Mouse (Mus musculus): ENCODE measurements at regions not wholly inside any gene's neighbourhood (a gene's known extent, or its start where the extent isn't known, plus 50 kb on each side); places are given as distances from the start of the nearest gene placed in this dataset.

GRCm38 (mm10) chr1:177569572-177569971, 127.4 kb downstream of the Zbtb18 start:
- TF ChIP-seq POLR2A (IDR thresholded peaks at IDR 0.05; ENCODE audit: borderline replicate concordance, extremely low read depth, insufficient read depth, insufficient read length, poor library complexity, severe bottlenecking) (no peak), CTCF (IDR thresholded peaks at IDR 0.05; ENCODE audit: borderline replicate concordance, extremely low read depth, insufficient read depth, insufficient read length) (no peak)
- DNase-seq (ENCODE audit: low read depth): no peak

GRCm38 (mm10) chr1:177573017-177573725, 131.0 kb downstream of the Zbtb18 start:
- peak; percentile 91 for DNase-seq (ENCODE audit: low read depth)
- TF ChIP-seq POLR2A (IDR thresholded peaks at IDR 0.05; ENCODE audit: borderline replicate concordance, extremely low read depth, insufficient read depth, insufficient read length, poor library complexity, severe bottlenecking) (no peak), CTCF (IDR thresholded peaks at IDR 0.05; ENCODE audit: borderline replicate concordance, extremely low read depth, insufficient read depth, insufficient read length) (no peak)

GRCm38 (mm10) chr1:177573781-177574180, 131.6 kb downstream of the Zbtb18 start:
- no peak for TF ChIP-seq CTCF (IDR thresholded peaks at IDR 0.05; ENCODE audit: borderline replicate concordance, extremely low read depth, insufficient read depth, insufficient read length)
- TF ChIP-seq POLR2A (IDR thresholded peaks at IDR 0.05; ENCODE audit: borderline replicate concordance, extremely low read depth, insufficient read depth, insufficient read length, poor library complexity, severe bottlenecking): no peak
- DNase-seq (ENCODE audit: low read depth): peak; percentile 27

- no peak for DNase-seq (ENCODE audit: low read depth)
- TF ChIP-seq POLR2A (IDR thresholded peaks at IDR 0.05; ENCODE audit: borderline replicate concordance, extremely low read depth, insufficient read depth, insufficient read length, poor library complexity, severe bottlenecking) (no peak), CTCF (IDR thresholded peaks at IDR 0.05; ENCODE audit: borderline replicate concordance, extremely low read depth, insufficient read depth, insufficient read length) (no peak)
Observed at GRCm38 (mm10) chr1:177574312-177574711, 132.2 kb downstream of the Zbtb18 start.

GRCm38 (mm10) chr1:177584302-177584886, 142.2 kb downstream of the Zbtb18 start:
- no peak for DNase-seq (ENCODE audit: low read depth)
- no peak for TF ChIP-seq CTCF (IDR thresholded peaks at IDR 0.05; ENCODE audit: borderline replicate concordance, extremely low read depth, insufficient read depth, insufficient read length)
- TF ChIP-seq POLR2A (IDR thresholded peaks at IDR 0.05; ENCODE audit: borderline replicate concordance, extremely low read depth, insufficient read depth, insufficient read length, poor library complexity, severe bottlenecking): no peak

GRCm38 (mm10) chr1:177585320-177585719, 143.2 kb downstream of the Zbtb18 start:
- TF ChIP-seq POLR2A (IDR thresholded peaks at IDR 0.05; ENCODE audit: borderline replicate concordance, extremely low read depth, insufficient read depth, insufficient read length, poor library complexity, severe bottlenecking) (no peak), CTCF (IDR thresholded peaks at IDR 0.05; ENCODE audit: borderline replicate concordance, extremely low read depth, insufficient read depth, insufficient read length) (no peak)
- DNase-seq (ENCODE audit: low read depth): no peak

GRCm38 (mm10) chr1:177589034-177589433, 140.6 kb upstream of the 1700016C15Rik start:
- no peak for DNase-seq (ENCODE audit: low read depth)

GRCm38 (mm10) chr1:177589656-177590055, 140.0 kb upstream of the 1700016C15Rik start:
- TF ChIP-seq POLR2A (IDR thresholded peaks at IDR 0.05; ENCODE audit: borderline replicate concordance, extremely low read depth, insufficient read depth, insufficient read length, poor library complexity, severe bottlenecking): no peak
- TF ChIP-seq CTCF (IDR thresholded peaks at IDR 0.05; ENCODE audit: borderline replicate concordance, extremely low read depth, insufficient read depth, insufficient read length): no peak
- no peak for DNase-seq (ENCODE audit: low read depth)

More at GRCm38 (mm10) chr1:177589034-177589433, 140.6 kb upstream of the 1700016C15Rik start:
- TF ChIP-seq POLR2A (IDR thresholded peaks at IDR 0.05; ENCODE audit: borderline replicate concordance, extremely low read depth, insufficient read depth, insufficient read length, poor library complexity, severe bottlenecking) (no peak), CTCF (IDR thresholded peaks at IDR 0.05; ENCODE audit: borderline replicate concordance, extremely low read depth, insufficient read depth, insufficient read length) (no peak)

GRCm38 (mm10) chr1:177591742-177592141, 137.9 kb upstream of the 1700016C15Rik start:
- DNase-seq (ENCODE audit: low read depth): no peak
- TF ChIP-seq POLR2A (IDR thresholded peaks at IDR 0.05; ENCODE audit: borderline replicate concordance, extremely low read depth, insufficient read depth, insufficient read length, poor library complexity, severe bottlenecking) (no peak), CTCF (IDR thresholded peaks at IDR 0.05; ENCODE audit: borderline replicate concordance, extremely low read depth, insufficient read depth, insufficient read length) (no peak)

GRCm38 (mm10) chr1:177592337-177592736, 137.3 kb upstream of the 1700016C15Rik start:
- no peak for DNase-seq (ENCODE audit: low read depth)
- TF ChIP-seq POLR2A (IDR thresholded peaks at IDR 0.05; ENCODE audit: borderline replicate concordance, extremely low read depth, insufficient read depth, insufficient read length, poor library complexity, severe bottlenecking) (no peak), CTCF (IDR thresholded peaks at IDR 0.05; ENCODE audit: borderline replicate concordance, extremely low read depth, insufficient read depth, insufficient read length) (no peak)

- DNase-seq (ENCODE audit: low read depth): peak; percentile 49
- no peak for TF ChIP-seq CTCF (IDR thresholded peaks at IDR 0.05; ENCODE audit: borderline replicate concordance, extremely low read depth, insufficient read depth, insufficient read length)
- TF ChIP-seq POLR2A (IDR thresholded peaks at IDR 0.05; ENCODE audit: borderline replicate concordance, extremely low read depth, insufficient read depth, insufficient read length, poor library complexity, severe bottlenecking): no peak
Observed at GRCm38 (mm10) chr1:177594341-177594740, 135.3 kb upstream of the 1700016C15Rik start.

Measured in brain, embryonic 14.5 days (tissue).